Comparison of ENCODE assay signal across 8 mouse cellular contexts in genomic region chr19:10402771-10403494, GRCm38 (mm10). TPM values are rescaled to one million over a fixed set of nuclear protein-coding genes. Genes with fewer than 3 reads are reported as not detected.
DNase-seq lines count a peak whose midpoint lies in the region; ATAC-seq and TF ChIP-seq lines count a peak whose summit lies in the region.

No protein-coding gene starts in this region.

- H3K4me3 ChIP-seq in testis, adult 2 months (ENCODE audit: control insufficient read depth, low read depth, low read length) = no peak overlapping the region
- no peak overlapping the region for H3K4me3 ChIP-seq in embryonic facial prominence, embryonic 11.5 days (ENCODE audit: low read depth, low read length)
- H3K4me3 ChIP-seq in kidney, embryonic 15.5 days (replicated peaks) = no peak overlapping the region
- no peak overlapping the region for H3K4me3 ChIP-seq in liver, postnatal 0 days (ENCODE audit: low read depth, low read length)

- no peaks in the 10 kb centered on the region for H3K4me1 ChIP-seq in testis, adult 2 months (ENCODE audit: control insufficient read depth, insufficient read depth, low read length)
- no peaks in the 10 kb centered on the region for H3K4me1 ChIP-seq in embryonic facial prominence, embryonic 11.5 days (ENCODE audit: control insufficient read depth, insufficient read depth, low read length)
- peaks cover 5% of the 10 kb centered on the region; the same call in 1 of the 2 replicates for H3K4me1 ChIP-seq in kidney, embryonic 15.5 days
- no peaks in the 10 kb centered on the region for H3K4me1 ChIP-seq in liver, postnatal 0 days (ENCODE audit: insufficient read depth)

- no peak overlapping the region for H3K4me2 ChIP-seq in embryonic facial prominence, embryonic 11.5 days (ENCODE audit: low read depth, low read length)
- no peak overlapping the region for H3K4me2 ChIP-seq in kidney, embryonic 15.5 days
- H3K4me2 ChIP-seq in liver, postnatal 0 days (ENCODE audit: low read depth, low read length) = no peak overlapping the region

- DNase-seq in testis, postnatal 14 days (ENCODE audit: low spot score) = no peak
- DNase-seq in adrenal gland, postnatal 36 days = peak; percentile 74 to 76
- DNase-seq in embryonic facial prominence, embryonic 11.5 days (ENCODE audit: low spot score) = peak; percentile 92
- DNase-seq in liver, postnatal 0 days = peak; percentile 78
- DNase-seq in skeletal muscle tissue, adult 2 months (ENCODE audit: low read depth, low spot score) = peak; percentile 10
- DNase-seq in T-cell, adult 2 months (ENCODE audit: low spot score) = no peak

- no peak overlapping the region for H3K27ac ChIP-seq in testis, adult 2 months (ENCODE audit: control insufficient read depth, insufficient read depth, low read depth, low read length)
- H3K27ac ChIP-seq in embryonic facial prominence, embryonic 11.5 days (replicated peaks; ENCODE audit: low read depth, low read length) = no peak overlapping the region
- no peak overlapping the region for H3K27ac ChIP-seq in kidney, embryonic 15.5 days
- no peak overlapping the region for H3K27ac ChIP-seq in liver, postnatal 0 days (ENCODE audit: low read depth)

- no peak overlapping the region for H3K9ac ChIP-seq in embryonic facial prominence, embryonic 11.5 days (replicated peaks; ENCODE audit: low read length)
- no peak overlapping the region for H3K9ac ChIP-seq in kidney, embryonic 15.5 days
- no peak overlapping the region for H3K9ac ChIP-seq in liver, postnatal 0 days (replicated peaks)

- WGBS in embryonic facial prominence, embryonic 11.5 days = 20% methylated on average over 16 of the region's 16 CpGs
- 22% methylated on average over 16 of the region's 16 CpGs for WGBS in kidney, embryonic 15.5 days
- WGBS in liver, postnatal 0 days (ENCODE audit: insufficient replicate concordance) = 22% methylated on average over 16 of the region's 16 CpGs

- no peaks in the 10 kb centered on the region for H3K9me3 ChIP-seq in embryonic facial prominence, embryonic 11.5 days (replicated peaks; ENCODE audit: control insufficient read depth, low read length)
- no peaks in the 10 kb centered on the region for H3K9me3 ChIP-seq in kidney, embryonic 15.5 days (replicated peaks)
- H3K9me3 ChIP-seq in liver, postnatal 0 days (ENCODE audit: low read length) = no peaks in the 10 kb centered on the region

- no peak for TF ChIP-seq POLR2A in testis, adult 2 months (IDR thresholded peaks at IDR 0.05; ENCODE audit: control insufficient read depth, low read depth, low read length)

- peak; percentile 50; the same call in 1 of the 2 replicates for ATAC-seq in embryonic facial prominence, embryonic 11.5 days (replicated peaks; ENCODE audit: insufficient number of reproducible peaks, low FRiP score, low TSS enrichment, low read depth)
- ATAC-seq in kidney, embryonic 15.5 days (replicated peaks; ENCODE audit: low FRiP score) = peak; percentile 63
- ATAC-seq in liver, postnatal 0 days = peak; percentile 51; the same call in 1 of the 2 replicates

- TF ChIP-seq CTCF in testis, adult 2 months (IDR thresholded peaks at IDR 0.05; ENCODE audit: control insufficient read depth, insufficient read depth, insufficient replicate concordance, low read depth, low read length) = peak; percentile 65; the same call in 1 of the 2 replicates
- TF ChIP-seq CTCF in liver, postnatal 0 days (IDR thresholded peaks at IDR 0.05; ENCODE audit: low read depth) = peak; percentile 58

- no peaks in the 10 kb centered on the region for H3K36me3 ChIP-seq in testis, adult 2 months (ENCODE audit: control insufficient read depth, insufficient read depth, low read length)
- H3K36me3 ChIP-seq in embryonic facial prominence, embryonic 11.5 days (replicated peaks; ENCODE audit: control insufficient read depth, insufficient read depth, low read depth, low read length) = no peaks in the 10 kb centered on the region
- no peaks in the 10 kb centered on the region for H3K36me3 ChIP-seq in kidney, embryonic 15.5 days
- no peaks in the 10 kb centered on the region for H3K36me3 ChIP-seq in liver, postnatal 0 days (replicated peaks; ENCODE audit: insufficient read depth, low read length)

- no peak for TF ChIP-seq EP300 in liver, postnatal 0 days (IDR thresholded peaks at IDR 0.05; ENCODE audit: low read depth)

- no peaks in the 10 kb centered on the region for H3K27me3 ChIP-seq in testis, adult 2 months (ENCODE audit: control insufficient read depth, insufficient read depth, low read length)
- no peaks in the 10 kb centered on the region for H3K27me3 ChIP-seq in embryonic facial prominence, embryonic 11.5 days (ENCODE audit: control insufficient read depth, insufficient read depth, low read length)
- no peaks in the 10 kb centered on the region for H3K27me3 ChIP-seq in kidney, embryonic 15.5 days
- no peaks in the 10 kb centered on the region for H3K27me3 ChIP-seq in liver, postnatal 0 days (ENCODE audit: insufficient read depth, low read length)

RNA-seq across cellular contexts. Expression of gene Syt7, which starts 14.0 kb away (rescaled TPM):
- polyA plus RNA-seq in testis, adult 2 months (2012; rRNA removed) = 10.9 and 11.0 TPM in 2 replicates
- 10 to 100 TPM; 17.7 to 29.8 TPM for total RNA-seq in adrenal gland, postnatal 36 days (2021)
- 2.2 and 2.7 TPM in 2 replicates for polyA plus RNA-seq in embryonic facial prominence, embryonic 11.5 days (2014; fragmentation: Nextera tagmentation; extraction: Ambion mirVana)
- polyA plus RNA-seq in kidney, embryonic 15.5 days (2015; fragmentation: Nextera tagmentation; extraction: Ambion mirVana) = 1.5 and 2.3 TPM in 2 replicates
- polyA plus RNA-seq in liver, postnatal 0 days (2015; fragmentation: Nextera tagmentation; extraction: Ambion mirVana) = 0.04 and 0.24 TPM in 2 replicates

RNA-seq across cellular contexts. Expression of gene Lrrc10b, which starts 54.3 kb away (rescaled TPM):
- polyA plus RNA-seq in testis, adult 2 months (2012; rRNA removed) = 27.1 and 28.9 TPM in 2 replicates
- 1 to 10 TPM; 3.5 to 6.2 TPM for total RNA-seq in adrenal gland, postnatal 36 days (2021)
- 0.13 and 0.20 TPM in 2 replicates for polyA plus RNA-seq in embryonic facial prominence, embryonic 11.5 days (2014; fragmentation: Nextera tagmentation; extraction: Ambion mirVana)
- 0.69 and 0.73 TPM in 2 replicates for polyA plus RNA-seq in kidney, embryonic 15.5 days (2015; fragmentation: Nextera tagmentation; extraction: Ambion mirVana)
- polyA plus RNA-seq in liver, postnatal 0 days (2015; fragmentation: Nextera tagmentation; extraction: Ambion mirVana) = 0.05 TPM in 1 of 2 replicates, not detected in the other

Comparison
In these comparisons a context has a peak if more than half of its experiments do, and no peak if none do; other contexts are left out.
1. DNase-seq: peak in adrenal gland, postnatal 36 days (2 of 2), embryonic facial prominence, embryonic 11.5 days (single experiment), liver, postnatal 0 days (single experiment) and skeletal muscle tissue, adult 2 months (single experiment); none in testis, postnatal 14 days (single experiment) and T-cell, adult 2 months (single experiment).
2. RNA of gene Lrrc10b, which starts 54.3 kb away (polyA plus RNA-seq): 27.1 to 28.9 TPM in testis, adult 2 months; 0.69 to 0.73 TPM in kidney, embryonic 15.5 days, 0.13 to 0.20 TPM in embryonic facial prominence, embryonic 11.5 days and 0.05 TPM in liver, postnatal 0 days; every median in the first group is over 10 times any median in the second.
3. Peak in every context shown above with its lines, with median percentiles within 50 percentile points of each other: ATAC-seq.